Mouse (Mus musculus): ENCODE measurements at regions not wholly inside any gene's neighbourhood (a gene's known extent, or its start where the extent isn't known, plus 50 kb on each side); places are given as distances from the start of the nearest gene placed in this dataset.
A peak's percentile ranks its signal among the peaks of the same experiment; 100 is the strongest.

- Histone ChIP-seq H3K9me3 (replicated peaks; ENCODE audit: control insufficient read depth, low read length, poor library complexity, severe bottlenecking) (no peaks in the 10 kb centered on the region), H3K27ac (ENCODE audit: low read length) (no peak overlapping the region), H3K4me1 (ENCODE audit: control insufficient read depth, insufficient read depth, low read length) (peaks cover 7% of the 10 kb centered on the region), H3K4me3 (ENCODE audit: low read depth, low read length) (no peak overlapping the region), H3K36me3 (ENCODE audit: control insufficient read depth, insufficient read depth, low read length) (no peaks in the 10 kb centered on the region), H3K4me2 (ENCODE audit: low read length) (peak overlapping the region; percentile 13; the same call in 1 of the 2 replicates), H3K27me3 (ENCODE audit: control insufficient read depth, insufficient read depth, low read depth, low read length) (no peaks in the 10 kb centered on the region), H3K9ac (ENCODE audit: low read depth, low read length) (no peak overlapping the region)
- no peak for ATAC-seq
- whole genome bisulfite sequencing = 34% methylated on average over 9 of the region's 9 CpGs
These were observed 55.1 kb upstream of the Fam222a start for GRCm38 (mm10) chr5:114512756-114513155.

GRCm38 (mm10) chr5:114513911-114514457 lies 53.8 kb upstream of the Fam222a start:
- 7% methylated on average over 10 of the region's 10 CpGs for WGBS
- ATAC-seq = no peak

GRCm38 (mm10) chr5:114517010-114517409 lies 50.8 kb upstream of the Fam222a start:
- no peak overlapping the region for H3K4me3 ChIP-seq (ENCODE audit: low read depth, low read length)
- H3K9me3 ChIP-seq (replicated peaks; ENCODE audit: control insufficient read depth, low read length, poor library complexity, severe bottlenecking) = no peaks in the 10 kb centered on the region
- ATAC-seq = no peak
- no peak overlapping the region for H3K27ac ChIP-seq (ENCODE audit: low read length)
- H3K4me1 ChIP-seq (ENCODE audit: control insufficient read depth, insufficient read depth, low read length) = peaks cover 17% of the 10 kb centered on the region
- H3K36me3 ChIP-seq (ENCODE audit: control insufficient read depth, insufficient read depth, low read length) = no peaks in the 10 kb centered on the region
- no peaks in the 10 kb centered on the region for H3K27me3 ChIP-seq (ENCODE audit: control insufficient read depth, insufficient read depth, low read depth, low read length)
- no peak overlapping the region for H3K4me2 ChIP-seq (ENCODE audit: low read length)
- 86% methylated on average over 4 of the region's 4 CpGs for WGBS
- no peak overlapping the region for H3K9ac ChIP-seq (ENCODE audit: low read depth, low read length)

More at GRCm38 (mm10) chr5:114513911-114514457, 53.8 kb upstream of the Fam222a start:
- H3K27ac ChIP-seq (ENCODE audit: low read length) = no peak overlapping the region
- H3K4me2 ChIP-seq (ENCODE audit: low read length) = peak overlapping the region; percentile 41
- H3K9me3 ChIP-seq (replicated peaks; ENCODE audit: control insufficient read depth, low read length, poor library complexity, severe bottlenecking) = no peaks in the 10 kb centered on the region
- no peak overlapping the region for H3K4me3 ChIP-seq (ENCODE audit: low read depth, low read length)
- H3K9ac ChIP-seq (ENCODE audit: low read depth, low read length) = no peak overlapping the region
- H3K4me1 ChIP-seq (ENCODE audit: control insufficient read depth, insufficient read depth, low read length) = peaks cover 7% of the 10 kb centered on the region
- H3K36me3 ChIP-seq (ENCODE audit: control insufficient read depth, insufficient read depth, low read length) = no peaks in the 10 kb centered on the region
- no peaks in the 10 kb centered on the region for H3K27me3 ChIP-seq (ENCODE audit: control insufficient read depth, insufficient read depth, low read depth, low read length)

DNA sequence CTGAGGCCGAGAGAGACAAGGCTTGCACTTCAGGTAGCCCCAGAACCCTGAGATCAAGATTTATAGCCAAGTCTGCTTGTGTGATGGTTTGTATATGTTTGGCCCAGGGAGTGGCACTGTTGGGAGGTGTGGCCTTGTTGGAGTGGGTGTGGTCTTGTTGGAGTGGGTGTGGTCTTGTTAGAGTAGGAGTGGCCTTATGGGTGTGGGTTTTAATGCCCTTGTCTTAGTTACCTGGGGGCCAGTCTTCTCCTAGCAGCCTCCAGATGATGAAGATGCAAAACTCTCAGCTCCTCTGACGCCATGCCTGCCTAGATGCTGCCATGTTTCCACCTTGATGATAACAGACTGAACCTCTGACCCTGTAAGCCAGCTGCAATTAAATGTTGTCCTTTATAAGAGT lies 49.8 kb upstream of the Fam222a start:
- H3K27ac ChIP-seq (ENCODE audit: low read length) = no peak overlapping the region
- WGBS = 92% methylated on average over 2 of the region's 2 CpGs
- H3K4me3 ChIP-seq (ENCODE audit: low read depth, low read length) = no peak overlapping the region
- no peaks in the 10 kb centered on the region for H3K36me3 ChIP-seq (ENCODE audit: control insufficient read depth, insufficient read depth, low read length)
- ATAC-seq = no peak
- H3K9me3 ChIP-seq (replicated peaks; ENCODE audit: control insufficient read depth, low read length, poor library complexity, severe bottlenecking) = no peaks in the 10 kb centered on the region
- peaks cover 17% of the 10 kb centered on the region for H3K4me1 ChIP-seq (ENCODE audit: control insufficient read depth, insufficient read depth, low read length)
- H3K27me3 ChIP-seq (ENCODE audit: control insufficient read depth, insufficient read depth, low read depth, low read length) = no peaks in the 10 kb centered on the region
- H3K9ac ChIP-seq (ENCODE audit: low read depth, low read length) = no peak overlapping the region
- no peak overlapping the region for H3K4me2 ChIP-seq (ENCODE audit: low read length)

All from midbrain, embryonic 16.5 days (tissue).